23 mouse cellular contexts compared by ENCODE assay signal in genomic region chr16:4739994-4740393, GRCm38 (mm10). TPM values are rescaled to one million over a fixed set of nuclear protein-coding genes. Genes with fewer than 3 reads are reported as not detected.
DNase-seq lines count a peak whose midpoint lies in the region; ATAC-seq and TF ChIP-seq lines count a peak whose summit lies in the region.
"Had no signal": no experiment of that assay in that cellular context is flagged by ENCODE, and none has a peak within 500 bp of the region (broad histone marks: within the 10 kb centered on the region; RNA-seq: fewer than 3 reads in every experiment).

No protein-coding gene starts in this region.

- dilution Hi-C loops in CH12.LX (cut with MboI; ENCODE audit: extremely low pct_ligation_motif_present, extremely low pct_unique_long_range_greater_than_20kb, low sequenced_read_pairs), result no loop called here

- in situ Hi-C loops in CH12.LX (cut with MboI; ENCODE audit: low pct_ligation_motif_present, low pct_unique_long_range_greater_than_20kb, low sequenced_read_pairs), result no loop called here

- H3K4me3 ChIP-seq in heart, adult 2 months, result no peak overlapping the region
- H3K4me3 ChIP-seq in heart, embryonic 11.5 days (ENCODE audit: low read depth, low read length), result no peak overlapping the region
- no peak overlapping the region for H3K4me3 ChIP-seq in lung, postnatal 0 days (ENCODE audit: low read depth, low read length)
- H3K4me3 ChIP-seq in CH12.LX (replicated peaks in 1 of 3; ENCODE audit: low read depth in 2 of 3, low read length in 2 of 3, poor library complexity in 1 of 3), result no peak overlapping the region
- H3K4me3 ChIP-seq: embryonic facial prominence, embryonic 15.5 days; erythroblast, embryonic 14.5 days; forebrain, embryonic 10.5 days; heart, embryonic 12.5 days; hindbrain, embryonic 10.5 days had no signal

- TF ChIP-seq RAD21 in CH12.LX (IDR thresholded peaks at IDR 0.05; ENCODE audit: low read depth, low read length), result peak; percentile 1

- intact Hi-C loops in heart, adult 2 months (cut with DNase I), result no loop called here

- H3K27ac ChIP-seq in heart, adult 2 months, result no peak overlapping the region
- H3K27ac ChIP-seq in heart, embryonic 11.5 days (ENCODE audit: low read depth, low read length), result no peak overlapping the region
- no peak overlapping the region for H3K27ac ChIP-seq in lung, postnatal 0 days (ENCODE audit: low read length)
- no peak overlapping the region for H3K27ac ChIP-seq in CH12.LX (ENCODE audit: insufficient read depth, low read depth)
- H3K27ac ChIP-seq: embryonic facial prominence, embryonic 15.5 days; forebrain, embryonic 10.5 days; hindbrain, embryonic 10.5 days; hindbrain, embryonic 14.5 days had no signal

- WGBS in heart, adult 2 months, result 89% methylated on average over 2 of the region's 2 CpGs
- 87% methylated on average over 2 of the region's 2 CpGs for WGBS in heart, embryonic 11.5 days (ENCODE audit: insufficient replicate concordance)
- 80% methylated on average over 2 of the region's 2 CpGs for WGBS in lung, postnatal 0 days

- H3K9me3 ChIP-seq in heart, embryonic 11.5 days (replicated peaks; ENCODE audit: control insufficient read depth, low read length), result no peaks in the 10 kb centered on the region
- no peaks in the 10 kb centered on the region for H3K9me3 ChIP-seq in lung, postnatal 0 days (ENCODE audit: low read length)
- H3K9me3 ChIP-seq in CH12.LX (replicated peaks; ENCODE audit: low read length), result peaks cover 10% of the 10 kb centered on the region
- H3K9me3 ChIP-seq: embryonic facial prominence, embryonic 15.5 days had no signal

- H3K36me3 ChIP-seq in heart, adult 2 months (ENCODE audit: control insufficient read depth, insufficient read depth, low read length), result peaks cover 18% of the 10 kb centered on the region
- 0 out of 2 replicates have a peak, but pooled peaks cover 8% of the 10 kb centered on the region for H3K36me3 ChIP-seq in heart, embryonic 11.5 days (ENCODE audit: control insufficient read depth, insufficient read depth, low read length)
- no peaks in the 10 kb centered on the region for H3K36me3 ChIP-seq in lung, postnatal 0 days (ENCODE audit: insufficient read depth, low read length)
- H3K36me3 ChIP-seq in CH12.LX (replicated peaks in 1 of 2; ENCODE audit: control insufficient read depth in 1 of 2, insufficient read depth in 1 of 2, low read length in 1 of 2), result peaks cover 0 to 34% of the 10 kb centered on the region in 2 experiments

- H3K4me1 ChIP-seq in heart, adult 2 months (ENCODE audit: control insufficient read depth, insufficient read depth, low read length), result peaks cover 6% of the 10 kb centered on the region
- no peaks in the 10 kb centered on the region for H3K4me1 ChIP-seq in heart, embryonic 11.5 days (ENCODE audit: control insufficient read depth, insufficient read depth, low read length)
- no peaks in the 10 kb centered on the region for H3K4me1 ChIP-seq in lung, postnatal 0 days (ENCODE audit: insufficient read depth, low read depth, low read length)
- peaks cover 4 to 41% of the 10 kb centered on the region in 2 experiments; a peak in 3 of 4 replicates for H3K4me1 ChIP-seq in CH12.LX (ENCODE audit: control insufficient read depth in 1 of 2, insufficient read depth in 2 of 2)
- H3K4me1 ChIP-seq: embryonic facial prominence, embryonic 15.5 days; forebrain, embryonic 10.5 days; heart, embryonic 12.5 days; hindbrain, embryonic 10.5 days had no signal

- peak; percentile 44 for TF ChIP-seq CTCF in heart, adult 2 months (IDR thresholded peaks at IDR 0.05)
- TF ChIP-seq CTCF in lung, postnatal 0 days (IDR thresholded peaks at IDR 0.05), result peak; percentile 26
- peak in 1 of 2 experiments; percentile 11; a peak in 1 of 4 replicates for TF ChIP-seq CTCF in CH12.LX (conservative IDR thresholded peaks at IDR 0.05 in 1 of 2, IDR thresholded peaks at IDR 0.05 in 1 of 2; ENCODE audit: low read depth in 2 of 2, low read length in 2 of 2)

- H3K4me2 ChIP-seq in heart, embryonic 11.5 days, result no peak overlapping the region
- no peak overlapping the region for H3K4me2 ChIP-seq in lung, postnatal 0 days (replicated peaks; ENCODE audit: low read depth, low read length)
- H3K4me2 ChIP-seq in CH12.LX (ENCODE audit: insufficient read depth, low read depth, poor library complexity, severe bottlenecking), result no peak overlapping the region
- H3K4me2 ChIP-seq: embryonic facial prominence, embryonic 15.5 days; heart, embryonic 12.5 days; hindbrain, embryonic 14.5 days had no signal

- no peak overlapping the region for H3K9ac ChIP-seq in heart, adult 2 months (ENCODE audit: low read depth, low read length)
- H3K9ac ChIP-seq in heart, embryonic 11.5 days (ENCODE audit: low read depth, low read length), result no peak overlapping the region
- no peak overlapping the region for H3K9ac ChIP-seq in lung, postnatal 0 days (replicated peaks; ENCODE audit: low read depth)
- no peak overlapping the region for H3K9ac ChIP-seq in CH12.LX (ENCODE audit: insufficient read depth, low read depth)
- H3K9ac ChIP-seq: embryonic facial prominence, embryonic 15.5 days; heart, embryonic 12.5 days; hindbrain, embryonic 14.5 days had no signal

- no peaks in the 10 kb centered on the region for H3K27me3 ChIP-seq in heart, adult 2 months (ENCODE audit: control insufficient read depth, insufficient read depth, low read length)
- H3K27me3 ChIP-seq in heart, embryonic 11.5 days (ENCODE audit: control insufficient read depth, insufficient read depth, low read length), result no peaks in the 10 kb centered on the region
- no peaks in the 10 kb centered on the region for H3K27me3 ChIP-seq in lung, postnatal 0 days (replicated peaks; ENCODE audit: insufficient read depth, low read length)
- no peaks in the 10 kb centered on the region for H3K27me3 ChIP-seq in CH12.LX (replicated peaks)
- H3K27me3 ChIP-seq: embryonic facial prominence, embryonic 15.5 days; heart, embryonic 12.5 days had no signal

- TF ChIP-seq POLR2A in heart, adult 2 months (IDR thresholded peaks at IDR 0.05; ENCODE audit: insufficient read depth, low read depth, low read length), result no peak
- TF ChIP-seq POLR2A in CH12.LX (IDR thresholded peaks at IDR 0.05; ENCODE audit: low read depth, low read length), result no peak

- no peak for ATAC-seq in heart, embryonic 11.5 days (replicated peaks; ENCODE audit: insufficient number of reproducible peaks, low FRiP score, low TSS enrichment)
- ATAC-seq in lung, postnatal 0 days, result no peak
- ATAC-seq: CD4-positive, CD25-positive, alpha-beta regulatory T cell, adult 4 months; forebrain, embryonic 14.5 days had no signal

- H3K79me2 ChIP-seq in heart, adult 2 months (replicated peaks; ENCODE audit: control insufficient read depth, insufficient read depth, low read length), result peaks cover 15% of the 10 kb centered on the region
- peaks cover 35% of the 10 kb centered on the region for H3K79me2 ChIP-seq in CH12.LX (replicated peaks; ENCODE audit: control insufficient read depth, extremely low read depth, insufficient read depth, poor library complexity, severe bottlenecking)

- no peak for DNase-seq in heart, adult 2 months
- peak; percentile 44 for DNase-seq in lung, postnatal 0 days (ENCODE audit: low spot score)
- DNase-seq in lung, postnatal 4 days, result no peak
- peak; percentile 47 for DNase-seq in 416B (ENCODE audit: low read depth)
- no peak for DNase-seq in CH12.LX (ENCODE audit: extremely low read depth)
- DNase-seq in urinary bladder, postnatal 25 days (ENCODE audit: low spot score), result no peak
- DNase-seq in adrenal gland, adult 2 months, result no peak
- DNase-seq: adrenal gland, postnatal 10 days; B cell, adult 2 months; cerebellum, adult 11 months; cerebellum, adult 8-10 months; cerebellum, postnatal 14 days; embryo, embryonic 11 days; gastrocnemius, postnatal 10 days had no signal

- no peak for TF ChIP-seq EP300 in heart, adult 2 months (IDR thresholded peaks at IDR 0.05; ENCODE audit: insufficient read depth, low read depth, low read length)
- TF ChIP-seq EP300 in lung, postnatal 0 days (IDR thresholded peaks at IDR 0.05), result peak; percentile 36; the same call in 1 of the 2 replicates
- TF ChIP-seq EP300 in CH12.LX (IDR thresholded peaks at IDR 0.05; ENCODE audit: low read length), result no peak

TF ChIP-seq in CH12.LX, 34 proteins besides CTCF, POLR2A, EP300 and RAD21:
- TF ChIP-seq SMC3 (IDR thresholded peaks at IDR 0.05; ENCODE audit: low read depth, low read length) (0 out of 2 replicates have a peak, but pooled peaks have one; percentile 2), CHD2 (IDR thresholded peaks at IDR 0.05; ENCODE audit: low read length) (no peak), ETS1 (conservative IDR thresholded peaks at IDR 0.05; ENCODE audit: low read depth, low read length) (no peak)

RNA-seq across cellular contexts. Expression of gene Hmox2, which starts 13.8 kb away (rescaled TPM):
- total RNA-seq in heart, adult 2 months (2021), result 10 to 100 TPM; 72.4 to 84.9 TPM
- 38.3 and 51.6 TPM in 2 replicates for polyA plus RNA-seq in heart, adult 2 months (2012; rRNA removed)
- 102 and 109 TPM in 2 replicates for polyA plus RNA-seq in heart, embryonic 11.5 days (2014; fragmentation: Nextera tagmentation; extraction: Ambion mirVana)
- polyA plus RNA-seq in lung, postnatal 0 days (2015; fragmentation: Nextera tagmentation; extraction: Ambion mirVana), result 92.4 and 97.9 TPM in 2 replicates
- total RNA-seq in CH12.LX (2012; rRNA removed) (72.3 and 73.2 TPM in 2 replicates), CH12.LX (2014; rRNA removed) (74.0 and 80.4 TPM in 2 replicates)
- polyA plus RNA-seq in CH12.LX (2012; ENCODE audit: insufficient read length, low read depth), result 91.9 and 121 TPM in 2 replicates
- 10 to 100 TPM; 87.1 to 92.8 TPM for total RNA-seq in adrenal gland, adult 2 months (2021)
- polyA plus RNA-seq in adrenal gland, adult 2 months (2012; rRNA removed), result 21.3 and 30.2 TPM in 2 replicates

RNA-seq across cellular contexts. Expression of gene Nmral1, which starts 20.8 kb away (rescaled TPM):
- 1 to 10 TPM; 2.2 to 2.7 TPM for total RNA-seq in heart, adult 2 months (2021)
- 3.9 and 4.0 TPM in 2 replicates for polyA plus RNA-seq in heart, adult 2 months (2012; rRNA removed)
- 53.1 and 58.3 TPM in 2 replicates for polyA plus RNA-seq in heart, embryonic 11.5 days (2014; fragmentation: Nextera tagmentation; extraction: Ambion mirVana)
- 6.0 and 7.1 TPM in 2 replicates for polyA plus RNA-seq in lung, postnatal 0 days (2015; fragmentation: Nextera tagmentation; extraction: Ambion mirVana)
- 20.0 and 20.3 TPM in 2 replicates for total RNA-seq in CH12.LX (2012; rRNA removed)
- total RNA-seq in CH12.LX (2014; rRNA removed), result 2.4 and 3.6 TPM in 2 replicates
- 3.2 TPM in 2 replicates for polyA plus RNA-seq in CH12.LX (2012; ENCODE audit: insufficient read length, low read depth)
- total RNA-seq in adrenal gland, adult 2 months (2021), result 1 to 10 TPM; 2.9 to 5.2 TPM
- polyA plus RNA-seq in adrenal gland, adult 2 months (2012; rRNA removed), result 2.4 and 2.5 TPM in 2 replicates

RNA-seq across cellular contexts. Expression of gene Cdip1, which starts 50.1 kb away (rescaled TPM):
- total RNA-seq in heart, adult 2 months (2021), result 10 to 100 TPM; 58.4 to 65.6 TPM
- 94.3 and 100 TPM in 2 replicates for polyA plus RNA-seq in heart, adult 2 months (2012; rRNA removed)
- 113 and 118 TPM in 2 replicates for polyA plus RNA-seq in heart, embryonic 11.5 days (2014; fragmentation: Nextera tagmentation; extraction: Ambion mirVana)
- 57.5 and 68.2 TPM in 2 replicates for polyA plus RNA-seq in lung, postnatal 0 days (2015; fragmentation: Nextera tagmentation; extraction: Ambion mirVana)
- total RNA-seq in CH12.LX (2012; rRNA removed) (28.0 and 28.7 TPM in 2 replicates), CH12.LX (2014; rRNA removed) (20.0 and 22.3 TPM in 2 replicates)
- polyA plus RNA-seq in CH12.LX (2012; ENCODE audit: insufficient read length, low read depth), result 18.5 and 22.2 TPM in 2 replicates
- total RNA-seq in adrenal gland, adult 2 months (2021), result 100 to 1,000 TPM; 105 to 130 TPM
- polyA plus RNA-seq in adrenal gland, adult 2 months (2012; rRNA removed), result 400 and 500 TPM in 2 replicates

Comparison
In these comparisons a context has a peak if more than half of its experiments do, and no peak if none do; other contexts are left out.
1. DNase-seq: peak in lung, postnatal 0 days (single experiment) and 416B (single experiment); none in heart, adult 2 months (0 of 2), lung, postnatal 4 days (0 of 2), CH12.LX (single experiment), urinary bladder, postnatal 25 days (single experiment) and adrenal gland, adult 2 months (single experiment).